Mouse (Mus musculus) myocyte (in vitro differentiated cells): ENCODE results near the gene Rbm44.

Source experiments
- CEBPB ChIP-seq: IDR thresholded peaks from 2 replicates; pipeline ENCODE4 v1.6.1; 2011; ENCODE audit warnings: mild to moderate bottlenecking, moderate library complexity; ENCODE audit not compliant: poor library complexity, insufficient read depth, severe bottlenecking
- E2F4 ChIP-seq: IDR thresholded peaks from one replicate; pipeline ENCODE4 v1.6.1; 2011; ENCODE audit warnings: mild to moderate bottlenecking, control low read depth, moderate library complexity; ENCODE audit not compliant: insufficient read depth
- MAX ChIP-seq: IDR thresholded peaks from one replicate; pipeline ENCODE4 v1.6.1; 2011; ENCODE audit warnings: low read depth, mild to moderate bottlenecking, control low read depth
- MYOD1 ChIP-seq, 3 experiments: IDR thresholded peaks; one replicate each; pipeline ENCODE4 v1.6.1; 2011; ENCODE audit warnings: control low read depth in 2 of 3, low read depth in 2 of 3, mild to moderate bottlenecking in 2 of 3, moderate library complexity in 1 of 3; ENCODE audit not compliant: insufficient read length in 2 of 3, control insufficient read depth in 1 of 3
- MYOG ChIP-seq, 3 experiments: IDR thresholded peaks; one replicate each; pipeline ENCODE4 v1.6.1; 2011; ENCODE audit warnings: control low read depth in 2 of 3, low read depth in 2 of 3, mild to moderate bottlenecking in 2 of 3; ENCODE audit not compliant: insufficient read length in 2 of 3, control insufficient read depth in 1 of 3, insufficient read depth in 1 of 3
- POLR2A ChIP-seq: IDR thresholded peaks from one replicate; pipeline ENCODE4 v1.6.1; 2011; ENCODE audit warnings: low read depth, mild to moderate bottlenecking, control low read depth, moderate library complexity; ENCODE audit not compliant: insufficient read length
- POLR2AphosphoS2 ChIP-seq: IDR thresholded peaks from one replicate; pipeline ENCODE4 v1.6.1; 2011; ENCODE audit warnings: low read depth, control low read depth; ENCODE audit not compliant: insufficient read length
- REST ChIP-seq: IDR thresholded peaks from one replicate; pipeline ENCODE4 v1.6.1; 2011; ENCODE audit warnings: mild to moderate bottlenecking, control low read depth, moderate library complexity; ENCODE audit not compliant: insufficient read depth, insufficient read length
- TCF12 ChIP-seq: IDR thresholded peaks from one replicate; pipeline ENCODE4 v1.6.1; 2011; ENCODE audit warnings: mild to moderate bottlenecking, control low read depth; ENCODE audit not compliant: poor library complexity, insufficient read depth, severe bottlenecking

GRCm38 (mm10) chr1:91174796-91175195 is 29.9 kb downstream of the Rbm44 start:
- no peak for TF ChIP-seq POLR2A
- TF ChIP-seq TCF12, result no peak
- no peak for TF ChIP-seq MYOG (IDR thresholded peaks at IDR 0.05; ENCODE audit: control insufficient read depth in 1 of 3, insufficient read depth in 1 of 3, insufficient read length in 2 of 3, low read depth in 2 of 3)
- no peak for TF ChIP-seq REST
- no peak for TF ChIP-seq CEBPB
- no peak for TF ChIP-seq E2F4
- TF ChIP-seq MAX, result no peak
- TF ChIP-seq POLR2AphosphoS2, result no peak
- no peak for TF ChIP-seq MYOD1 (IDR thresholded peaks at IDR 0.05; ENCODE audit: control insufficient read depth in 1 of 3, insufficient read length in 2 of 3, low read depth in 2 of 3)
